Mouse (Mus musculus) A20 (cell line): Measurements from ENCODE around the gene 4930402K13Rik.
A peak's percentile ranks its signal among the peaks of the same experiment; 100 is the strongest.
"Not testable (repeated sequence)": the region's sequence is repeated elsewhere in the genome, so short reads cannot be mapped to it uniquely, and the experiment has no call there.

Experiments used
- DNase-seq: peaks from one replicate; pipeline ENCODE4 v3.0.0-alpha.2; 2011; ENCODE audit warnings: low read depth, low spot score

4930402K13Rik gene

DNA sequence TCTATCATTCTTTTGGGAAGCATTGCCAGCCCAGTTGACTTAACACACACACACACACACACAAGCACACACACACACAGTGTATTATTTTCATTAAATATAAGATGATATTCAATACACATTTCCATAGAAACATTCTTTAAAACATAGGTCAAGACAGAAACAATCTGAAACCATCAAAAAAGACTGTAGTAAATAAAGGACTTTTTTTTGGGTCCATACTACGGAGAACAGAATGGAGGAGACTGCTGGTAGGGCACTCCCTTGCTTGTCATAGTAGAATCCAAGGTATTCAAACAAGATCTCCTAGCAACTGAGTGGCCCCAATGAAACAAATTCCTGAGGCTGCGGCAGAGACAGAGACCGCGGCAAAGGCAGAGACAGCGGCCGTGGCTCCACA is at the start of gene 4930402K13Rik:
TSS of gene 4930402K13Rik (plus strand) at position 301 of the 400 bp plus-strand sequence.
- DNase-seq, result no peak

DNA sequence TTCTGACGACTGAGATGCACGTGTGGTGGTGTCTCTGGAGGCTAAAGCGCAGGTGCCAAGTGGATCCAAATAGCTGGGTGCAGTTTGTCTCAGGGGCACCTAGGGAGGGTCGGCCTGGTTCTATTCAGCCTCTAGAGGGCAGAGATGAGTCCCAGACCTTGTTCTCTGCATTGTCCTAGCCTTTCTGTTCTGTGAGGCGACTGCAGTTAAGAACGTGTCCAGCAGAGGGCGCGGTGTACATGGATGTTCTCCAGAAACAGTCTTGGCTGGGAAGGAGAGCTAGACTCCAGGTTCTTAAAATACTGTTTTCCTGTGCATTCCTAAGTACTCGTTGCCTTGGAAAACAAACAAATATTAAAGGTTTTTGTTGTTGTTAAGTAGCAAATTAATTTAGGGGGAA is 43.4 kb upstream of the 4930402K13Rik start:
- peak; percentile 21 for DNase-seq

DNA sequence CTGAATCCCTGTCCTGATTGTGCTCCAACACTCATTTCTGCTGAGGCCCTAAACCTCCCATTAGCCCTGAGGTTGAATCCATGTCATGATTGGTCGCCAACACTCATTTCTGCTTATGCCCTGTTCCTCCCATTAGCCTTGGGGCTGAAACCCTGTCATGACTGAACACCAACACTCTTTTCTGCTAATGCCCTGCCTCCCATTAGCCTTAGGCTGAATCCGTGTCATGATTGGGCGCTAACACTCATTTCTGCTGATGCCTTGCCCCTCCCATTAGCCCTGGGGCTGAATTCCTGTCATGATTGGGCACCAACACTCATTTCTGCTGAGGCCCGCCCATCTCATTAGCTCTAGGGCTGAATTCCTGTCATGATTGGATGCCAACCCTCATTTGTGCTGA is 42.3 kb upstream of the 4930402K13Rik start:
- DNase-seq, result no peak

DNA sequence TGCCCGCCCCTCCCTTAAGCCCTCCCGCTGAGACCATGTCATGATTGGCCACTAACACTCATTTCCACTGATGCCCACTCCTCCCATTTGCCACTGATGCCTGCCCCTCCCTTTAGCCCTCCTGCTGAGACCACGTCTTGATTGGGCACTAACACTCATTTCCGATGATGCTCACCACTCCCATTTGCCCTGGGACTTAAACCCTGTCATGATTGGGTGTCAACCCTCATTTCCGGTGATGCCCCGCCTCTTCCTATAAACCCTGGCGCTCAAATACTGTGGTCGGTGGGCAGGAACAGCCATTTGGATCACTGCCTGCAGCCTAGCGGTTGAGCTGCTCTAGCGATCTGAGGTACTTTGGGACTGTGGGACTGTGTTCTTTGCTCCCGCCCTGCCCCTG is 41.6 kb upstream of the 4930402K13Rik start, which contains the start of gene Fthl17f:
TSS of gene Fthl17f (plus strand) at position 301 of the 400 bp plus-strand sequence.
- not testable (repeated sequence) for DNase-seq

DNA sequence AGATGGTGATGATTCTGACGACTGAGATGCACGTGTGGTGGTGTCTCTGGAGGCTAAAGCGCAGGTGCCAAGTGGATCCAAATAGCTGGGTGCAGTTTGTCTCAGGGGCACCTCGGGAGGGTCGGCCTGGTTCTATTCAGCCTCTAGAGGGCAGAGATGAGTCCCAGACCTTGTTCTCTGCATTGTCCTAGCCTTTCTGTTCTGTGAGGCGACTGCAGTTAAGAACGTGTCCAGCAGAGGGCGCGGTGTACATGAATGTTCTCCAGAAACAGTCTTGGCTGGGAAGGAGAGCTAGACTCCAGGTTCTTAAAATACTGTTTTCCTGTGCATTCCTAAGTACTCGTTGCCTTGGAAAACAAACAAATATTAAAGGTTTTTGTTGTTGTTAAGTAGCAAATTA is 26.7 kb upstream of the 4930402K13Rik start:
- DNase-seq, result peak; percentile 11

DNA sequence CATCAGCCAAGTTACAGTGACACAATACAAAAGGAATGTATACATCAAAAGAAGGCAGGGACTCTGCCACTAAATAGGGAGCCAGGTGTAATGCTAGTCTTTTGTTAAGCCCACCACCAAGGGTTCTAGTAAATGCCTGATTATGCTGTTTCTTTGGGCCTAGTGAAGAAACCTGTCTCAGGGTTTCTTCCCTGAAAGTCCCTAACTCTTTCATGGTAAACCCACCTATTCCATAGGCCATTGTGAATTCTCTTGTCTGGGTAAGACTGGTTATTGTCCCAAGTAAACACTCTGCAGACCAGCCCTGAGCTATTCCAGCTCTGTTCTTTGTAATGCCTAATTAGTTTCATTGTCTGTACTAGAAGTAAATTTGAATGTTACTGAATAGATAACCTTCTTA is 9.3 kb upstream of the 4930402K13Rik start:
- DNase-seq, result not testable (repeated sequence)

DNA sequence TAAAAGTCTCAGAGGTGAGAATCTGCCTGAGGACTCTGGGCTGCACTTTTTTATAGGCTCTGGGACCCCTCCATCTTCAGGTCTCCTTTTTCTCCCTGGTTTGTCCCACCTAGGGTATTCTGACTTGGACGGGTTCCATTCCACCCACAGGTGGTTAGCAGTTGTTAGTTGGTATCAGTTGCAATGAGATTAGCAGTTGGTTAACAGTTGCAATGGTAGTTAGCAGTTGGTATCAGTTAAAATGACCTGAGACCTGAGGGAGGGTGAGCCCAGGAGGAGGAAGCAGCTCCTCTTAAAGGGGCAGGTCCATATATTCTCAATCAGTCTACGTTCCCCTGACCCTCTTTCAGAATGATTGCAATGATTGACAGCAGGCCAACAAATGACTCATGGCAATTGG is 6.0 kb downstream of the 4930402K13Rik start:
- peak; percentile 43 for DNase-seq

DNA sequence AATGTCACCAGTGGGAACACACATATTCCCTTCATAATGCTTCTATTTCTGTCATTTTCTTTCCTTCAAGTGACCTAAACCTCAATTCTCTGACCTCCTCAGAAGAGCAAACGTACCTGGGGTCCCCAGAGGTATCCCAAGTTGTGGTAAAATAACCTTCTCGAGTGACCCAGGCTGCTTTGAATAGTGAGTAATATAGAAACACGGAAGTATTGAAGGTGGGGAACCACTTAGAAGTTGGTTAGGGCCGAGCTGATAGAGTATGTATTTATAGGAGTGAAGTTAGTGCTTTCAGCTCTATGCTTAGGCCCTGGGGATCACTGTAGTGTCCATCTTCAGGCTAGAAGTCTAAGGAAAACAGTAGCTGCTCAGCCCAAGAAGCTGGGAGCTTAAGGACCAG is 20.6 kb downstream of the 4930402K13Rik start:
- DNase-seq, result peak; percentile 62

DNA sequence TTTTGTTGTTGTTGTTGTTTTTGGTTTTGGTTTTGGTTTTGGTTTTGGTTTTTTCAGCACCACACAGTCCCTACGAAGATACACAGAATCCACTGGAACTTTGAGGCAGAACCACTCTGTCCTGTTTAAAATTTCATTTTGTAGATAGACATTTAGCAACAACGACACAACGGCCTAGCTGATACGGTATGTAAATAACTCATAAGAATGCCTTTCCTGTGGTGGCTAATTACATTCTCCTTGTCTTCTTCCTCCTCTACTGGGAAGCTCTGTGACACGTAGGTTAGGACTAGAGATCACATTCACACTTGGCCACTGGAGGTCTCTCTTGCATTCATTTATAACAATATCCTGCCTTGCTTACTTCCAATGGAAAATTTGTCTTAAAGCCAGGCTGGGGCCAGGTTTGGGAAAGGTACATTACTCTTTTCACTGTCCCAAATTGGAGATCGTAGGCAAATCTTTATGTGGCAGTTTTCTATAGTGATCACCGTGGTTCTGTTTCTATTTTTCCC is 24.0 kb downstream of the 4930402K13Rik start:
- DNase-seq, result peak; percentile 29

DNA sequence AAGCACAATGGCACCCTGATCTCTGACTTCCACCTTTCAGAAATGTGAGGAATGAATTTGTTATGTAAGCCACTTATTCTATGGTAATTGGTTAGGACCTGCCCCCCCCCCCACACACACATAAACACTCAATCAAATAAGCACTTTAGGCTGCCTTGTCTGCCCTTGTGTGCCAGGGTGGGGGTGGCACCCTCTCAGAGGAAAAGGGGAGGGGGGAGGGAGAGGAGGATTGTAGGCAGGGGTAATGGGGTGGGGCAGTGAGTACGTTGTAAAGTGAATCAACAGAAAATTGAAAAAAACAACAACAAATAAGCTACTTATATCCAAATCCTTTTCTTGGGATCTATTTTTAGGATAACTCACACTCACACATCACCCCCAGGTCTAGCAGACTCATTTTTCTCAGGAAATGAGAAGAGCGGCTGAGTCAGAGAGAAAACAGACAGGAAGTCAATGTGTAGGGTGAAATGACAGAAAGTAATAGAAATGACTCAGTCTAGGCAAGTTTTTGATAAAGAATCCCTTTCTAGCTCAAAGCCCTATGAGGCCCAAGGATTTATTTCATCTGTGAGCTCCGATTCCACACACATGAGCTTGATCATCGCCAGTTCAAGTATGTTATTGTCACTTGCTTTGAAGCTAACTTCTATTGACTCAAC is 35.1 kb downstream of the 4930402K13Rik start:
- DNase-seq, result no peak

DNA sequence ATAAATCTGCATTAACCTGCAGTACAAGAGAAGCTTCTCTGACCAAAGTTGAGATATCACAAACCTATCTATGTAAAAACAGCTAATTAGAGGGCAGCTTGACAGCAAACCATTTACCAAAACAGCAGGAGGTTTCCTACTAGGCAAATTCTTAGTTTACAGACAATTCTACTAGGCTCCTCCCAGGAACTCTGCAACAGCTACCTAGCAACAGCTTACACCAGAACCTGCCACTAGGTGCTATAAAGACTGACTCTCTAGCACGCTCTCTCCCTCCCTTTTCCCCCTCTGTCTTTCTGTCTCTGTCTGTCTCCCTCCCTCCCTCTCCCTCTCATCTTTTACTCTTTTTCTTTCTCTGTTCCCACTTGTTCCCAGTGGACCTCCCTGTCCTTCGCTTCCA is 38.3 kb downstream of the 4930402K13Rik start:
- DNase-seq, result no peak
